Mouse (Mus musculus): ENCODE measurements around the gene Zfp169.

GRCm38 (mm10) chr13:48464170-48464569 lies 49.1 kb downstream of the Zfp169 start:
- TF ChIP-seq EP300 (IDR thresholded peaks at IDR 0.05; ENCODE audit: low read depth) (no peak), CTCF (IDR thresholded peaks at IDR 0.05; ENCODE audit: low read depth) (peak; percentile 69)
